12 mouse cellular contexts compared by ENCODE assay signal in genomic region chr7:24469126-24469525, GRCm38 (mm10). TPM values are rescaled to one million over a fixed set of nuclear protein-coding genes. Genes with fewer than 3 reads are reported as not detected.
DNase-seq lines count a peak whose midpoint lies in the region; TF ChIP-seq lines count a peak whose summit lies in the region.
"Had no signal": no experiment of that assay in that cellular context is flagged by ENCODE, and none has a peak within 500 bp of the region (broad histone marks: within the 10 kb centered on the region; RNA-seq: fewer than 3 reads in every experiment).

No protein-coding gene starts in this region.

- 0 out of 2 replicates have a peak, but pooled peaks have one; percentile 8 for TF ChIP-seq CTCF in lung, adult 2 months (IDR thresholded peaks at IDR 0.05; ENCODE audit: insufficient read depth, low read length)

- no peak for TF ChIP-seq POLR2A in lung, adult 2 months (IDR thresholded peaks at IDR 0.05; ENCODE audit: borderline replicate concordance, extremely low read depth, low read depth, low read length)

- no peaks in the 10 kb centered on the region; the same call in 1 of the 2 replicates for H3K4me1 ChIP-seq in lung, adult 2 months (ENCODE audit: control insufficient read depth, insufficient read depth, low read length)
- H3K4me1 ChIP-seq: embryonic facial prominence, embryonic 12.5 days had no signal

- 88% methylated on average over 3 of the region's 3 CpGs for WGBS in lung, adult 2 months

- no peak overlapping the region for H3K4me3 ChIP-seq in lung, adult 2 months (replicated peaks; ENCODE audit: extremely low read depth, low read depth, low read length)
- H3K4me3 ChIP-seq: embryonic facial prominence, embryonic 12.5 days; neural tube, embryonic 13.5 days had no signal

- peak; percentile 36 to 53 for DNase-seq in cerebellum, postnatal 10 days
- DNase-seq in cerebellum, adult 11-12 months, result no peak
- DNase-seq in lung, adult 2 months, result no peak
- no peak for DNase-seq in lung, adult 18-20 months
- DNase-seq in NIH3T3 (ENCODE audit: low read depth), result peak; percentile 41
- peak; percentile 37 for DNase-seq in lung, postnatal 36 days
- no peak for DNase-seq in adrenal gland, adult (ENCODE audit: inconsistent age in 2 of 2, low spot score in 1 of 2)
- no peak for DNase-seq in adrenal gland, adult 2 months

RNA-seq across cellular contexts. Expression of gene Plaur, which starts 6.8 kb away (rescaled TPM):
- polyA plus RNA-seq in lung, adult 2 months (2012; rRNA removed), result 65.6 and 88.8 TPM in 2 replicates
- 10 to 100 TPM in 1 of 2 experiments, 1 to 10 TPM in 1; 9.5 to 10.8 TPM for total RNA-seq in adrenal gland, adult 2 months (2021)
- polyA plus RNA-seq in adrenal gland, adult 2 months (2012; rRNA removed), result 15.5 and 18.0 TPM in 2 replicates

RNA-seq across cellular contexts. Expression of gene Cadm4, which starts 12.7 kb away (rescaled TPM):
- 12.3 and 18.6 TPM in 2 replicates for polyA plus RNA-seq in lung, adult 2 months (2012; rRNA removed)
- 1 to 10 TPM; 1.7 to 4.7 TPM for total RNA-seq in adrenal gland, adult 2 months (2021)
- 6.6 and 7.5 TPM in 2 replicates for polyA plus RNA-seq in adrenal gland, adult 2 months (2012; rRNA removed)

RNA-seq across cellular contexts. Expression of gene Irgc1, which starts 17.0 kb away (rescaled TPM):
- 0.69 and 3.8 TPM in 2 replicates for polyA plus RNA-seq in lung, adult 2 months (2012; rRNA removed)
- not detected for total RNA-seq in adrenal gland, adult 2 months (2021)
- 0.19 TPM in 1 of 2 replicates, not detected in the other for polyA plus RNA-seq in adrenal gland, adult 2 months (2012; rRNA removed)
- polyA plus RNA-seq: embryonic facial prominence, embryonic 12.5 days; kidney, embryonic 16.5 days; neural tube, embryonic 13.5 days had no signal

RNA-seq across cellular contexts. Expression of gene Zfp428, which starts 37.7 kb away (rescaled TPM):
- 7.1 and 12.1 TPM in 2 replicates for polyA plus RNA-seq in lung, adult 2 months (2012; rRNA removed)
- total RNA-seq in adrenal gland, adult 2 months (2021), result 1 to 10 TPM; 4.2 to 7.2 TPM
- 32.1 and 38.3 TPM in 2 replicates for polyA plus RNA-seq in adrenal gland, adult 2 months (2012; rRNA removed)

RNA-seq across cellular contexts. Expression of gene AC161166.1, which starts 43.1 kb away (rescaled TPM):
- polyA plus RNA-seq in lung, adult 2 months (2012; rRNA removed), result not detected in 2 replicates
- total RNA-seq in adrenal gland, adult 2 months (2021), result not detected
- not detected in 2 replicates for polyA plus RNA-seq in adrenal gland, adult 2 months (2012; rRNA removed)
- total RNA-seq: left cerebral cortex, postnatal 14 days had no signal

Comparison
In these comparisons a context has a peak if more than half of its experiments do, and no peak if none do; other contexts are left out.
1. DNase-seq: peak in cerebellum, postnatal 10 days (2 of 2), NIH3T3 (single experiment) and lung, postnatal 36 days (single experiment); none in cerebellum, adult 11-12 months (single experiment), lung, adult 2 months (single experiment), lung, adult 18-20 months (0 of 2), adrenal gland, adult (0 of 2) and adrenal gland, adult 2 months (single experiment).